Mouse (Mus musculus): ENCODE data around the gene Gm47791. TPM values are rescaled to one million over a fixed set of nuclear protein-coding genes. Genes with fewer than 3 reads are reported as not detected.

Gene Gm47791
- polyA plus RNA-seq, 1 experiment from 2014 or later = not detected

Other genes with a start within 250 kb of the Gm47791 start
- gene Col4a4, start 184.4 kb downstream of the Gm47791 start, polyA plus RNA-seq (2015; fragmentation: Nextera tagmentation; extraction: Ambion mirVana) = 0.08 and 0.10 TPM in 2 replicates
- gene Col4a3, start 184.3 kb downstream of the Gm47791 start, polyA plus RNA-seq (2015; fragmentation: Nextera tagmentation; extraction: Ambion mirVana) = 0.03 and 0.06 TPM in 2 replicates
- gene Mff, start 46.4 kb downstream of the Gm47791 start, polyA plus RNA-seq (2015; fragmentation: Nextera tagmentation; extraction: Ambion mirVana) = 219 and 227 TPM in 2 replicates
- 0.14 and 0.78 TPM in 2 replicates for gene Tm4sf20, start 2.8 kb downstream of the Gm47791 start, polyA plus RNA-seq (2015; fragmentation: Nextera tagmentation; extraction: Ambion mirVana)
- 22.9 and 28.1 TPM in 2 replicates for gene Agfg1, start 68.2 kb upstream of the Gm47791 start, polyA plus RNA-seq (2015; fragmentation: Nextera tagmentation; extraction: Ambion mirVana)
- 0.35 TPM in 1 of 2 replicates, not detected in the other for gene A030005L19Rik, start 142.1 kb upstream of the Gm47791 start, polyA plus RNA-seq (2015; fragmentation: Nextera tagmentation; extraction: Ambion mirVana)
- gene A030014E15Rik, start 153.7 kb upstream of the Gm47791 start, polyA plus RNA-seq (2015; fragmentation: Nextera tagmentation; extraction: Ambion mirVana) = not detected in 2 replicates
- not detected in 2 replicates for gene Gm6217, start 160.2 kb upstream of the Gm47791 start, polyA plus RNA-seq (2015; fragmentation: Nextera tagmentation; extraction: Ambion mirVana)
- gene A030003K21Rik, start 172.1 kb upstream of the Gm47791 start, polyA plus RNA-seq (2015; fragmentation: Nextera tagmentation; extraction: Ambion mirVana) = not detected in 2 replicates
- not detected in 2 replicates for gene Gm7544, start 184.8 kb upstream of the Gm47791 start, polyA plus RNA-seq (2015; fragmentation: Nextera tagmentation; extraction: Ambion mirVana)
- not detected in 2 replicates for gene Gm47955, start 189.0 kb upstream of the Gm47791 start, polyA plus RNA-seq (2015; fragmentation: Nextera tagmentation; extraction: Ambion mirVana)
- gene Gm47959, start 229.3 kb upstream of the Gm47791 start, polyA plus RNA-seq (2015; fragmentation: Nextera tagmentation; extraction: Ambion mirVana) = not detected in 2 replicates

All from embryonic facial prominence, embryonic 13.5 days (tissue).